Mouse (Mus musculus): ENCODE measurements at regions not wholly inside any gene's neighbourhood (a gene's known extent, or its start where the extent isn't known, plus 50 kb on each side); places are given as distances from the start of the nearest gene placed in this dataset.

DNA sequence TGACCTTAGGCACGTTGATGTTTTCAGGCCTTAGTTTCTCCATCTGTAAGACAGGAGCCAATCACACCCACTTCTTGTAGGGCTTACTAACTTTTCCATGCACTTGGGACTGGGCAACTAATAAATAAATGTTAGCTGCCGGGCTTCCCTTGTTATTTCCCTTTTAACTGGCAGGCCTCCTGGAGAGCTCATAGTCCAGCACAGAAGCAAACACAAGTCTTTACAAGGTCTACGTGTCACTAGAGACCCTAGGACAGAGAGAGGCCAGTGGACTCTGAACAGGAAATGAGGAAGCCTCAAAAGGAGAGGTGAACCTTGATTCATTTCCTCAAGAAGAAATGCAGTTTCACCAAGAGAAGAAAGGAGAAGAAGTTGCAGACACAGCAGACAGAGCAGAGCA lies 71.1 kb upstream of the Bmp2 start:
- H3K36me3 ChIP-seq (ENCODE audit: insufficient read depth, low read length), result no peaks in the 10 kb centered on the region
- no peak overlapping the region for H3K4me3 ChIP-seq (replicated peaks; ENCODE audit: low read length)
- TF ChIP-seq NANOG (IDR thresholded peaks at IDR 0.05; ENCODE audit: borderline replicate concordance, low read length), result no peak
- no peak for TF ChIP-seq POU5F1 (IDR thresholded peaks at IDR 0.05; ENCODE audit: borderline replicate concordance, low read length)
- TF ChIP-seq CTCF (conservative IDR thresholded peaks at IDR 0.05; ENCODE audit: low read length), result no peak
- no peaks in the 10 kb centered on the region for H3K4me1 ChIP-seq (replicated peaks; ENCODE audit: low read depth, low read length)
- H3K27me3 ChIP-seq (ENCODE audit: insufficient read depth, low read length), result no peaks in the 10 kb centered on the region
- H3K9me3 ChIP-seq (ENCODE audit: low read length), result no peaks in the 10 kb centered on the region

DNA sequence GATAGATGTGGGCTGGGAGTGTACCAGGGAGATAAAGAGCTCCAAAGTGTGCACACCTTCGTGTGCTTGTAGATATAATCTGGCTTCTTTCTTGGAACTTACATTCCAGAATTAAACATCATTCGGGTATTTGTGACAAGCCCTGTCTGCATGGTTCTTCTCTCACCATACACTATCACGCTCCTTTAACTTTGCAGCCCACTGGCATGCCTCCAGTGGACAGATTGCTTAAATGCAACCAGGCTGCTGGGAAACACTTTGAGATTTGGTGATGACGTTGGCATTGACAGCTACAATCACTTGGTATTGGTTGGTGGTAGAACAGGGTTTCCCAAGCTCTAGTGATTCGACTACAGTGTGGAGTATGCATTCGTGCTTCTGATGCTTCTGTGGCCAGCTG lies 70.7 kb upstream of the Bmp2 start:
- Histone ChIP-seq H3K9me3 (ENCODE audit: low read length) (no peaks in the 10 kb centered on the region), H3K36me3 (ENCODE audit: insufficient read depth, low read length) (no peaks in the 10 kb centered on the region), H3K27me3 (ENCODE audit: insufficient read depth, low read length) (no peaks in the 10 kb centered on the region), H3K4me1 (replicated peaks; ENCODE audit: low read depth, low read length) (no peaks in the 10 kb centered on the region), H3K4me3 (replicated peaks; ENCODE audit: low read length) (no peak overlapping the region)
- TF ChIP-seq CTCF (conservative IDR thresholded peaks at IDR 0.05; ENCODE audit: low read length) (no peak), POU5F1 (IDR thresholded peaks at IDR 0.05; ENCODE audit: borderline replicate concordance, low read length) (no peak), NANOG (IDR thresholded peaks at IDR 0.05; ENCODE audit: borderline replicate concordance, low read length) (no peak)

DNA sequence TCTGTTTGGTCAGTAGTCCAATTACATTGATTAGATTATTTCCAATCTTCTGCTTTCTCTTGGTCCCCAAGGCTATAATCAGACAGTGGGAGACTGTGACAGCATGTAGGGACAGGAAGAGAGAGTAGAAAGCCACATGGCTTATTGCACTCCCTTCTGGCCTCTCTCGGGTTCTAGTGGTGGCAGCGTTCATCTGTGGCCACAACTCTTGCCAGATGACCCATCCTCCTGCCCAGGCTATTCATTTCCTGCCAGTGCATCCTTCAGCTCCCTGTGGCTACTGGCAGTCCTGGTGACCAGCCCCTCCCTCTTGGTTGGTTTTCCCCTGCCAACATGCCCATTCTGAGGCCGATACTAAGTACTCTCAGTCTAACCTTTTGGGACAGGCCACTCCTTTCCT lies 70.2 kb upstream of the Bmp2 start:
- TF ChIP-seq NANOG (IDR thresholded peaks at IDR 0.05; ENCODE audit: borderline replicate concordance, low read length) (no peak), POU5F1 (IDR thresholded peaks at IDR 0.05; ENCODE audit: borderline replicate concordance, low read length) (no peak), CTCF (conservative IDR thresholded peaks at IDR 0.05; ENCODE audit: low read length) (no peak)
- no peaks in the 10 kb centered on the region for H3K27me3 ChIP-seq (ENCODE audit: insufficient read depth, low read length)
- H3K4me1 ChIP-seq (replicated peaks; ENCODE audit: low read depth, low read length), result no peaks in the 10 kb centered on the region
- H3K36me3 ChIP-seq (ENCODE audit: insufficient read depth, low read length), result no peaks in the 10 kb centered on the region
- H3K9me3 ChIP-seq (ENCODE audit: low read length), result no peaks in the 10 kb centered on the region
- H3K4me3 ChIP-seq (replicated peaks; ENCODE audit: low read length), result no peak overlapping the region

DNA sequence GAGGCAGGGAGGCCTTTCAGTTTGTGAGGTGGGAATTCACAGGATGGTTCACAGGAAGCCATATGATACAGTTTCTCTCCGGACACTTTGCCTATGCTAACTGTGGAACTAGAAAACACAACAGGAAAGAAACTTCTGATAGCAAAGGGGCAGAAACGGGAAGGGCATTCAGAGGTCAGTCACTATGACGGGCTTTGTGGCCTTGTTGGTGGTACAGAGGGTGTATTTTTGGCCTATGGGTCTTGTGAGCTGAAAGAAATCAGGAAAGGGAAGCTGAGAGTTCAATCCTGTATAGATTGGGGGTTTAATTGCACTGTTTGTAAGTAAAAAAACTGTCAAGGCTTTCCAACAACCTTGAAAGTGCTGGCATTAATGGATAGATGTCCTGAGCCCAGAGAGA lies 56.5 kb upstream of the Bmp2 start:
- H3K4me3 ChIP-seq (replicated peaks; ENCODE audit: low read length), result no peak overlapping the region
- H3K9me3 ChIP-seq (ENCODE audit: low read length), result no peaks in the 10 kb centered on the region
- no peaks in the 10 kb centered on the region for H3K4me1 ChIP-seq (replicated peaks; ENCODE audit: low read depth, low read length)
- no peaks in the 10 kb centered on the region for H3K27me3 ChIP-seq (ENCODE audit: insufficient read depth, low read length)
- TF ChIP-seq NANOG (IDR thresholded peaks at IDR 0.05; ENCODE audit: borderline replicate concordance, low read length) (no peak), CTCF (conservative IDR thresholded peaks at IDR 0.05; ENCODE audit: low read length) (no peak), POU5F1 (IDR thresholded peaks at IDR 0.05; ENCODE audit: borderline replicate concordance, low read length) (no peak)
- no peaks in the 10 kb centered on the region for H3K36me3 ChIP-seq (ENCODE audit: insufficient read depth, low read length)

DNA sequence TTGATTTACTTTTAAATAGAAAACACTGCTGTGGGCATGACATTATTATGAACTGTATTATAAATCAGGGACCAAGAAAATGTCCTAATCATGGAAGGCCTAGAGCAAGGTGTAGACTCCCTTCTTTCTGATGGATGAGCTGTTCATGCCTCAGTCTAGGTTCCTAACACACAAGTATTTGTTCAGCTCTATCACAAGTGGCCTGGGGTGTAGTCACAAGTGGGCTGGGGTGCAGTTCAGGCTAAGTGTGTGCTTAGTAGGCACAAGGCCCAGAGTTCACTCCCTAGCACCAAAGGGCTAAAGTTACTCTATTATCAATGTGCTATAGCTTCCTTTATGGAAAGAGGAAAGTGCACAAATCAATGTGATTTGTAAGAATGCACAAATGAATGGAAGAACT lies 55.6 kb upstream of the Bmp2 start:
- Histone ChIP-seq H3K4me3 (replicated peaks; ENCODE audit: low read length) (no peak overlapping the region), H3K27me3 (ENCODE audit: insufficient read depth, low read length) (no peaks in the 10 kb centered on the region), H3K9me3 (ENCODE audit: low read length) (no peaks in the 10 kb centered on the region), H3K36me3 (ENCODE audit: insufficient read depth, low read length) (no peaks in the 10 kb centered on the region), H3K4me1 (replicated peaks; ENCODE audit: low read depth, low read length) (no peaks in the 10 kb centered on the region)
- TF ChIP-seq CTCF (conservative IDR thresholded peaks at IDR 0.05; ENCODE audit: low read length), result no peak
- TF ChIP-seq POU5F1 (IDR thresholded peaks at IDR 0.05; ENCODE audit: borderline replicate concordance, low read length), result no peak
- no peak for TF ChIP-seq NANOG (IDR thresholded peaks at IDR 0.05; ENCODE audit: borderline replicate concordance, low read length)

DNA sequence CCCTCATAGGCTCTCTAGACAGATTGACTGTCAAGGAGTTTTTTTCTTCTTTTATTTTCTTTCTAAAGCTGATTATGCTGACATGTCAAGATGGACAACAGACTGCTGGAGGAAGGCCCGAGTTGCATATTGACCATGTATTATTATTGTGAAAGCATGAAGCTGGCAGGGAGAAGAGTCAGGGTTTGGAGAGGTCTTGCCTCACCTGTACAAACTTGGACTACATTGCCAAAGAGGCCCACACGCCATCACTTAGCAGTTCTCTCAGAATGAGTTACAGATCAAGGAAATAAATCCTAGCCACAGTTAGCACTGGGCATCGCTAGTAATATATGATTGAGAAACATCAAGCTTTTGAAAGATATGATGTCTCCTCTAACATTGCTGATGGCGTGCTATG lies 54.9 kb upstream of the Bmp2 start:
- Histone ChIP-seq H3K27me3 (ENCODE audit: insufficient read depth, low read length) (no peaks in the 10 kb centered on the region), H3K4me1 (replicated peaks; ENCODE audit: low read depth, low read length) (no peaks in the 10 kb centered on the region), H3K36me3 (ENCODE audit: insufficient read depth, low read length) (no peaks in the 10 kb centered on the region), H3K4me3 (replicated peaks; ENCODE audit: low read length) (no peak overlapping the region), H3K9me3 (ENCODE audit: low read length) (no peaks in the 10 kb centered on the region)
- TF ChIP-seq NANOG (IDR thresholded peaks at IDR 0.05; ENCODE audit: borderline replicate concordance, low read length) (no peak), CTCF (conservative IDR thresholded peaks at IDR 0.05; ENCODE audit: low read length) (no peak), POU5F1 (IDR thresholded peaks at IDR 0.05; ENCODE audit: borderline replicate concordance, low read length) (no peak)

DNA sequence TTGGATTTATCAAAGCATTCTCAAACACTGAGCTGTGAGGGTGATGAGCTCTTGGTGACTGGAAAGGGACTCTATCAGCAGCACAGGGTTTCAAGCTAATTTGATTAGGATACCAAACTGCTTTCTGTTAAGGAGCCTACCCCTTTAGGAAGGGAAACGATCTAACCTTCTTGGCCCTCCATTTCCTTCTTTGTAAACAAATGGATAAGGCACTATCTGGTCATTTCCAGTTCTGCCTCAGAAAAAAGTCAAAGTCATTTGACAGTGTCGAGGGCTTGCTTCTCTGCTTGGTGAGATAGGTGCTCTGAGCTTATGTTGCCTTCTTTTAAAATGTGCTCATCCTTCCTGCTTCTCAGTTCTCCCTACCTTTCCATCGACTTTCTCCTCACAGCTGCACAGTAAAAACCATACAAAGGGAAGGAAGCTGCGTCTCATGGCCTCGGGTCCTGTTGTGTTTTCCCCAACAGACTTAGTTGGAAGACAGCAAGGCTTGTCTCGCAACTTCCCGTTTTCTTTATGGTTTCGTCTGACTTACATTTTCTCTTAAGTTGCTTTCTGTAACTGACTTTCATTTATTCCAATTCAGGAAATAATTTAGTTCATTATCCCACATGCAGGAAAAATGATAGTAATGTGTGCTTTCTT lies 54.3 kb upstream of the Bmp2 start:
- Histone ChIP-seq H3K36me3 (ENCODE audit: insufficient read depth, low read length) (no peaks in the 10 kb centered on the region), H3K4me3 (replicated peaks; ENCODE audit: low read length) (no peak overlapping the region), H3K27me3 (ENCODE audit: insufficient read depth, low read length) (no peaks in the 10 kb centered on the region), H3K9me3 (ENCODE audit: low read length) (no peaks in the 10 kb centered on the region), H3K4me1 (replicated peaks; ENCODE audit: low read depth, low read length) (no peaks in the 10 kb centered on the region)
- TF ChIP-seq POU5F1 (IDR thresholded peaks at IDR 0.05; ENCODE audit: borderline replicate concordance, low read length) (no peak), CTCF (conservative IDR thresholded peaks at IDR 0.05; ENCODE audit: low read length) (no peak), NANOG (IDR thresholded peaks at IDR 0.05; ENCODE audit: borderline replicate concordance, low read length) (no peak)

DNA sequence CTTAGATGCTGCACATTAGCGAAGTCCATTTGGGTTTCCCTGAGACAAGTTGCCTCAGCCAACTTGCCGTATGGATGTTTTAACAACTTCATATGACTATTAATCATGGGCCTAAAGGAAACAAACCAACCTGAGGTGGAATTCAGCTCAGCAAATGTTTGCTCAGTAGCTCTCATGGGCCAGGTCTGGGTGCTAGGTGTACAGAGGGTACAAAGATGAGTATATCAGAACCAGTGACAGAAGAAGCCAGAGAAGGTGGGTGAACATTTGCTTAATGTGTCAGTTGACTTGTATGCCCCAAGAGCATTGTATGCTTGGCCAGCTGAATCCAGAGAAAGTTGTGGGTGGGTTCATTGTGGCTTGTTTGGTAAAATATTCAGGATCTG lies 53.8 kb upstream of the Bmp2 start:
- H3K4me3 ChIP-seq (replicated peaks; ENCODE audit: low read length), result no peak overlapping the region
- no peak for TF ChIP-seq NANOG (IDR thresholded peaks at IDR 0.05; ENCODE audit: borderline replicate concordance, low read length)
- no peak for TF ChIP-seq POU5F1 (IDR thresholded peaks at IDR 0.05; ENCODE audit: borderline replicate concordance, low read length)
- TF ChIP-seq CTCF (conservative IDR thresholded peaks at IDR 0.05; ENCODE audit: low read length), result no peak
- H3K27me3 ChIP-seq (ENCODE audit: insufficient read depth, low read length), result no peaks in the 10 kb centered on the region

DNA sequence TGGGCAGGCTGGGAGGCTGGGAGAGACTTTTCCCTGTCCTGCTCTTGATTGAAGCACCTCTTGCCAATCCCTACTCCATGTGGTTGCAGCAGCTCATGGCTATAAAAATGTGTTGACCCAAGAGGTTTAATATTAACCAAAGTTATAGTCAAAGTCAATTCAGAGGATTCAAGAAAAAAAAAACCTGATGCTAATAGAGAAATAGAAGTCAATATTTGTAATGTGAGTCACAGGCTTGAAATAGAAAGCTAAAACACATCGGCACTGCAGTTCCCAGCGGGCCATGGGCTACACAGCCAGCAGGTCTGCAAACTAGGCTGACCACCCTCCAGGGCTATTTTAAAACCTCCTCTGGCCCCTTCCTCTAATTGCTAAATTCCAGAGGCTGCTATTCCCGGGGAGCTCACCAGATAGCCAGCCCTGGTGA lies 53.2 kb upstream of the Bmp2 start:
- Histone ChIP-seq H3K27me3 (ENCODE audit: insufficient read depth, low read length) (no peaks in the 10 kb centered on the region), H3K4me1 (replicated peaks; ENCODE audit: low read depth, low read length) (no peaks in the 10 kb centered on the region), H3K36me3 (ENCODE audit: insufficient read depth, low read length) (no peaks in the 10 kb centered on the region), H3K4me3 (replicated peaks; ENCODE audit: low read length) (no peak overlapping the region), H3K9me3 (ENCODE audit: low read length) (no peaks in the 10 kb centered on the region)
- TF ChIP-seq CTCF (conservative IDR thresholded peaks at IDR 0.05; ENCODE audit: low read length) (no peak), POU5F1 (IDR thresholded peaks at IDR 0.05; ENCODE audit: borderline replicate concordance, low read length) (no peak), NANOG (IDR thresholded peaks at IDR 0.05; ENCODE audit: borderline replicate concordance, low read length) (no peak)

More for the DNA sequence above, 53.8 kb upstream of the Bmp2 start:
- no peaks in the 10 kb centered on the region for H3K9me3 ChIP-seq (ENCODE audit: low read length)
- no peaks in the 10 kb centered on the region for H3K36me3 ChIP-seq (ENCODE audit: insufficient read depth, low read length)
- H3K4me1 ChIP-seq (replicated peaks; ENCODE audit: low read depth, low read length), result no peaks in the 10 kb centered on the region

Measured in E14TG2a.4 (cell line).